Mouse (Mus musculus) spleen, postnatal 10 days (tissue): Measurements from ENCODE around the gene Mars2.

Experiments used
- DNase-seq, 2 experiments: peaks; one replicate each; pipeline ENCODE4 v3.0.0; 2021 to 2022; ENCODE audit warnings: low spot score in 2 of 2

Mars2 gene

GRCm38 (mm10) chr1:55236890-55237642 lies at the start of gene Mars2:
TSS of gene Mars2 (plus strand) at chr1:55237177.
- peak; percentile 87 to 97 for DNase-seq

- no peak for DNase-seq
These were observed 45.0 kb upstream of the Mars2 start for GRCm38 (mm10) chr1:55192015-55192414.

GRCm38 (mm10) chr1:55192824-55193223 lies 44.2 kb upstream of the Mars2 start:
- peak in 1 of 2 experiments; percentile 65 for DNase-seq

- peak in 1 of 2 experiments; percentile 28 for DNase-seq
These were observed 43.7 kb upstream of the Mars2 start for GRCm38 (mm10) chr1:55193316-55193715.

- DNase-seq: no peak
These were observed 42.7 kb upstream of the Mars2 start for GRCm38 (mm10) chr1:55194064-55194915.

GRCm38 (mm10) chr1:55195021-55195420 lies 42.0 kb upstream of the Mars2 start:
- no peak for DNase-seq

- DNase-seq: no peak
These were observed 40.5 kb upstream of the Mars2 start for GRCm38 (mm10) chr1:55196327-55197003.

GRCm38 (mm10) chr1:55198719-55199118 lies 38.3 kb upstream of the Mars2 start:
- DNase-seq: no peak

GRCm38 (mm10) chr1:55201850-55202752 lies 34.9 kb upstream of the Mars2 start:
- DNase-seq: no peak

- no peak for DNase-seq
These were observed 31.1 kb upstream of the Mars2 start for GRCm38 (mm10) chr1:55205808-55206327.

- no peak for DNase-seq
These were observed 29.4 kb upstream of the Mars2 start for GRCm38 (mm10) chr1:55207561-55207960.

- no peak for DNase-seq
These were observed 28.4 kb upstream of the Mars2 start for GRCm38 (mm10) chr1:55208500-55209140.

- peak in 1 of 2 experiments; percentile 62 for DNase-seq
These were observed 26.6 kb upstream of the Mars2 start for GRCm38 (mm10) chr1:55210202-55210965.

- DNase-seq: no peak
These were observed 25.9 kb upstream of the Mars2 start for GRCm38 (mm10) chr1:55211081-55211480.

GRCm38 (mm10) chr1:55212771-55213170 lies 24.2 kb upstream of the Mars2 start:
- no peak for DNase-seq

- no peak for DNase-seq
These were observed 23.5 kb upstream of the Mars2 start for GRCm38 (mm10) chr1:55213475-55213874.

- DNase-seq: no peak
These were observed 23.0 kb upstream of the Mars2 start for GRCm38 (mm10) chr1:55213936-55214335.

- DNase-seq: peak in 1 of 2 experiments; percentile 65
These were observed 21.7 kb upstream of the Mars2 start for GRCm38 (mm10) chr1:55215185-55215813.

- DNase-seq: no peak
These were observed 19.8 kb upstream of the Mars2 start for GRCm38 (mm10) chr1:55217191-55217590.
